Comparison of ENCODE assay signal across 8 mouse cellular contexts in the genomic region with DNA sequence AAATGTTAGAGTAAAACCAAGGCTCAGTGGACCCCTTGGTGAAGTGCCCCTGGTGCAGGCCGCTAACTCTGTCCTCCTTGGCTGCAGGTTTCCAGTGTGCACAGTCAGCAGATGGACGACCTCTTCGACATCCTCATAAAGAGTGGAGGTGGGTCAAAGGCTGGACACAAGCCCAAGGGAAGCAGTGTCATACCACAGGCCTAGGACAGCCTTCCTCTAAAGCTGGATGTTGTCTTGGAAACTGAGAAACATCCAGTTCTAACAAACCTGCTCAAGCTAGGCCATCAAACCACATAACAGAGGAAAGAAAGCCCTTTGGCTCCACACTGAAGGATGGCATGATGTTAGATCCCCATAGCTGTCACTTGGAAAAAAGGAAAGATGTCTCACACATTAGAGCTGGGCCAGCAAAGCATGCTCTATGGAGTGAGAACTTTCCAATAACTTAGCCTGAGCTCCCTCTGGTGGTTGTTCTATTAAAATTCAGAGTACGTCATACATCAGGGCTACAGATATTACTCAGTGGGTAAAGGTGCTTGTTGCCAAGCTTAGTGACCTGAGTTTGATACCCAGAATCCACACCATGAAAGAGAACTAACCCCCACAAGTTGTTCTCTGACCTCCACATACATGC.
DNase-seq lines count a peak whose midpoint lies in the region; ATAC-seq lines count a peak whose summit lies in the region.

No protein-coding gene starts in this region.

- ATAC-seq in forebrain, embryonic 14.5 days, result peak; percentile 89
- ATAC-seq in megakaryocyte progenitor cell, adult 5-6 weeks (replicated peaks; ENCODE audit: poor library complexity), result peak; percentile 91

- no peaks in the 10 kb centered on the region for H3K27me3 ChIP-seq in heart, embryonic 10.5 days (ENCODE audit: insufficient read depth, poor library complexity, severe bottlenecking)
- no peaks in the 10 kb centered on the region for H3K27me3 ChIP-seq in forebrain, embryonic 14.5 days (replicated peaks; ENCODE audit: control insufficient read depth, insufficient read depth, low read length)

- 0 out of 2 replicates have a peak, but pooled peaks cover 2% of the 10 kb centered on the region for H3K9me3 ChIP-seq in heart, embryonic 10.5 days
- 0 out of 2 replicates have a peak, but pooled peaks cover 2% of the 10 kb centered on the region for H3K9me3 ChIP-seq in forebrain, embryonic 14.5 days (replicated peaks; ENCODE audit: control insufficient read depth, low read length)

- no peaks in the 10 kb centered on the region; the same call in 1 of the 2 replicates for H3K4me1 ChIP-seq in heart, embryonic 10.5 days
- no peaks in the 10 kb centered on the region for H3K4me1 ChIP-seq in forebrain, embryonic 14.5 days (ENCODE audit: control insufficient read depth, insufficient read depth, low read length)

- 73% methylated on average over 4 of the region's 4 CpGs for WGBS in heart, embryonic 10.5 days
- WGBS in forebrain, embryonic 14.5 days, result 77% methylated on average over 4 of the region's 4 CpGs

- H3K4me3 ChIP-seq in heart, embryonic 10.5 days, result no peak overlapping the region
- no peak overlapping the region for H3K4me3 ChIP-seq in forebrain, embryonic 14.5 days (ENCODE audit: low read depth, low read length)

- H3K4me2 ChIP-seq in forebrain, embryonic 14.5 days (ENCODE audit: low read length), result no peak overlapping the region

- H3K27ac ChIP-seq in heart, embryonic 10.5 days, result no peak overlapping the region
- H3K27ac ChIP-seq in forebrain, embryonic 14.5 days (ENCODE audit: low read depth, low read length), result no peak overlapping the region

- no peak overlapping the region for H3K9ac ChIP-seq in forebrain, embryonic 14.5 days (ENCODE audit: low read length)

- peak; percentile 67 to 81 for DNase-seq in heart, adult 18-20 months
- DNase-seq in heart, embryonic 10.5 days (ENCODE audit: low spot score), result no peak
- DNase-seq in B cell, adult 2 months, result peak; percentile 23 to 26
- DNase-seq in adipocyte (ENCODE audit: low spot score), result peak; percentile 87
- DNase-seq in forebrain, embryonic 14.5 days (ENCODE audit: low spot score), result peak; percentile 89
- DNase-seq in kidney, adult 9 months, result peak; percentile 77
- DNase-seq in testis, postnatal 10 days (ENCODE audit: low spot score), result no peak

- H3K36me3 ChIP-seq in heart, embryonic 10.5 days, result peaks cover 91% of the 10 kb centered on the region
- H3K36me3 ChIP-seq in forebrain, embryonic 14.5 days (ENCODE audit: control insufficient read depth, insufficient read depth, low read length), result peaks cover 57% of the 10 kb centered on the region

Comparison
In these comparisons a context has a peak if more than half of its experiments do, and no peak if none do; other contexts are left out.
1. DNase-seq: peak in heart, adult 18-20 months (2 of 2), B cell, adult 2 months (2 of 2), adipocyte (single experiment), forebrain, embryonic 14.5 days (single experiment) and kidney, adult 9 months (single experiment); none in heart, embryonic 10.5 days (single experiment) and testis, postnatal 10 days (single experiment).